Mouse (Mus musculus) cortical plate, adult 2 months (tissue): ENCODE results near the gene Orm2. TPM values are rescaled to one million over a fixed set of nuclear protein-coding genes. Genes with fewer than 3 reads are reported as not detected.

ENCODE experiments used
- H3K27ac ChIP-seq: fragments of 200-500 bp; 2 replicates; pipeline ENCODE4 v1.5.1; 2012; ENCODE audit warnings: low read length, control low read depth, inconsistent platforms; ENCODE audit not compliant: insufficient read depth
- H3K4me1 ChIP-seq: fragments of 200-500 bp; 2 replicates; pipeline ENCODE4 v1.6.1; 2011; ENCODE audit warnings: low read length; ENCODE audit not compliant: control insufficient read depth, insufficient read depth
- H3K4me3 ChIP-seq: fragments of 200-500 bp; 2 replicates; pipeline ENCODE4 v1.5.1; 2011; ENCODE audit warnings: mild to moderate bottlenecking, low read length, control low read depth; ENCODE audit not compliant: insufficient read depth
- CTCF ChIP-seq: fragments of 200-500 bp; IDR thresholded peaks from 2 replicates; pipeline ENCODE4 v1.5.1; 2011; ENCODE audit warnings: mild to moderate bottlenecking, control low read depth, low read length; ENCODE audit not compliant: insufficient read depth; ENCODE audit errors: extremely low read depth
- POLR2A ChIP-seq: fragments of 200-500 bp; IDR thresholded peaks from 2 replicates; pipeline ENCODE4 v1.6.1; 2011; ENCODE audit warnings: mild to moderate bottlenecking, low read length, control low read depth; ENCODE audit not compliant: insufficient read depth; ENCODE audit errors: extremely low read depth
- polyA plus RNA-seq: library from polyadenylated mRNA; depleted of rRNA; stranded (reverse); fragments of >200 nt; gene quantifications from 2 replicates; pipeline ENCODE4 v1.2.3, GENCODE M21; 2012

The Orm2 gene
- polyA plus RNA-seq, 1 experiment, result not detected

DNA sequence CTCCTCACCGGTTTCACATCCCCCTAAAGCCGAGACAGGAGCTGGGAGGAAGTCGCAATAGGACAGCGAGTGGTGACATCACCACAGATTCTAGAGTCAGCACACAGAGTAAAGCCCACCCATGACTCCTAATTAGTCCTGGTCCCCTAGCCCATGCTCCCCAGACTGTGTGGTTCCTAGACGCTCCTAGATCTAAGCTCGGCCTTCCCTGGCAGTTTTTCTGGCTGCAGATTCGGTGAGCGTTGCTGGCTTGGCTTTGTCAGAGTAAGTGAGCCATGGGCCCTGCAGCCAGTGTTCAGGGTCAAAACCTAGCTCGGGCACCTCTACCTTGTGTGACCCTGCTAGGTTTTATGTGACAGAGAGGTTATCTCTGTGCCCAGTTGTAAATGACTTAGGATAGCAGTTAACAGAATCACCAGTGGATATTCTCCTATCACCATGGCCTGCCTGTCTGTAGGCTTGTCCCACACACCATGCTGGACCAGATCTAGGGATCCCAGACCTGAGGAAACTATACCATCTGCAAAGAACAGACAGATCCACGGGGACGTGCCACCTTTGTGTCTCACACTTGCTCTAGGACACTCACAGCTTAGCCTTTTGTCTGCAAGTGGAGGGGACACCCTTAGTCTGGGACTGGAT is 27.8 kb downstream of the Orm2 start:
- H3K4me1 ChIP-seq, result no peaks in the 10 kb centered on the region
- H3K27ac ChIP-seq, result no peak overlapping the region
- no peak for TF ChIP-seq CTCF
- TF ChIP-seq POLR2A, result no peak
- H3K4me3 ChIP-seq, result no peak overlapping the region

DNA sequence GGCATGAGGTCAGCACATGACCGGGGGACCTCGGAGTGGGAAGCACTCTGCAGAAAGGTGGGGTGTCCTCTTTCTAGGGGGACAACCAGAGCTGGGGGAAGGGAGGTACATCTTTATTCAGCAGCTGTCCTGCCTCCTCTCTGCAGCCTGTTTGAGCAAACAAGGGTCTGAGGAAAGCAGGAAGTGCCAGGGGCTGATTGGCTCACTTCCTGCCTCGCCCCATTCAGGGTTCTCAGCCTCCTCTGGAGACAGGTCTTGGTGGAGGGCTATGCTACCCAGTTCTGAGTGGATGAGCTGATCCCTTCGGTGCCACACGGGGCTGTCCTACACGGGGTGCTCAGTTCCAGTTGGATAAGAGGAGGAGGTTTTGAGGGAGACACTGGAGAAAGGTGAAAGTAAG is 29.1 kb downstream of the Orm2 start:
- no peak overlapping the region for H3K4me3 ChIP-seq
- H3K27ac ChIP-seq, result no peak overlapping the region
- no peak for TF ChIP-seq CTCF
- TF ChIP-seq POLR2A, result no peak
- H3K4me1 ChIP-seq, result no peaks in the 10 kb centered on the region

DNA sequence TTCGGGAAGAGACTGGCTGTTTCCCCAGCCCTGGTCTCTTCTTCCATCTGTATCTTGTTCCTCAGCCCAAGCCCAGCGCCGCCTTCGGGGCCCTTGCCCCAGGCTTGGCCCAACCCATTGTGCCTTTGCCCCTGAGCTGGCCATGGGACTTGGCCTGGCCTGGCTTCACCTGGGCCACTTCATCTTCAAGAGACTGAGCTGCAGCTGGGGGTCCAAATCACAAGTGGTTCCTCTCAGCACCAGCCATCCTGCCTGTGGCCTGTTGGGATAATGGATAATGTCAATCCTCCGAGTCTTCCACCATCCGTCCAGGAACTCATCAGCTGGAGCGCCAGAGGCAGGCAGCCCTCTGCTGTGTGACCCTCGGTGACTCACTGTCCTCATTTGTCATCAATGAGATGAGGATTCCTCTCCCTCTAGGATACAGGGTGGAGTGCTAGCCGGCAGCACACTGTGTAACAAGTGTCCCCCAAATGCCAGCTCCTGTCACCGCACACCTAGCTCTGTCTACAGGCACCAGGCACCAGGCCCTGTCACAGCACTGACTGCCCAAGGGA is 35.8 kb downstream of the Orm2 start:
- Histone ChIP-seq H3K4me3 (no peak overlapping the region), H3K27ac (no peak overlapping the region), H3K4me1 (no peaks in the 10 kb centered on the region)
- TF ChIP-seq POLR2A (no peak), CTCF (no peak)

DNA sequence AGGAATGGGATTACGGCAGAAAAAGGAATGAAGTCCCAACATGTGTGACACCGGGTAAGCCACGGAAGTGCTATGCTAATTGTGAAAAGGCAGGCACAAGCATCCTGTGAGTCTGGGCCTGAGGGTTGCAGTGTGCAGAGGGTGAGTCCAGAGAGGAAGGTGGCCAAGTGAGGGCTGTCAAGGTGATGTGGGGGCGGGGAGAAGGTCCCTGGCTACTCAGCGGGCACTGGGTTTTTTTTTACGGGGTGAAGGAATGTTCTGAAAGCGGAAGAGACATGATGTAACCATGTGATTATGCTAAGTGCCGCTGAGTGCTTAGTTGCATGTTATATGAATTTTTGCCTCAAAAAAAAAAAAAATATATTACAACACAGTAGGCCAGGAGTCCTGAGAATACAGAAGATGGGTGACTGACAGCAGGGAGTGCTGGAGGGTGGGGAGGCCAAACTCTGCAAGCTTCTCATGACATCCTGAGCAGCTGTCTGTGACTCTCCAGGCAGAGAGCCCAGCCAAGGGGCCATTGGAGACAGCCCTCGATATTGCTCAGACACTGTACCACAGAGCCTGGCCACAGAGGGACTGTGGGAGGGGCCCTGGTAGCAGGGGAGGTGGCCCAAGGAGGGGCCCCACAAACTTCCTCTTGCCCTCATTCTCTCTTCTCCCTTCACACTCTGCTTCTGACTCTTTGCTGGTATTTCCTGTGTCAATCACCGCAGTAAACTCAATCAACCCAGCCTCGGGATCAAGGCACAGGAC is 36.8 kb downstream of the Orm2 start:
- no peaks in the 10 kb centered on the region for H3K4me1 ChIP-seq
- H3K4me3 ChIP-seq, result no peak overlapping the region
- no peak overlapping the region for H3K27ac ChIP-seq
- TF ChIP-seq CTCF (no peak), POLR2A (no peak)

DNA sequence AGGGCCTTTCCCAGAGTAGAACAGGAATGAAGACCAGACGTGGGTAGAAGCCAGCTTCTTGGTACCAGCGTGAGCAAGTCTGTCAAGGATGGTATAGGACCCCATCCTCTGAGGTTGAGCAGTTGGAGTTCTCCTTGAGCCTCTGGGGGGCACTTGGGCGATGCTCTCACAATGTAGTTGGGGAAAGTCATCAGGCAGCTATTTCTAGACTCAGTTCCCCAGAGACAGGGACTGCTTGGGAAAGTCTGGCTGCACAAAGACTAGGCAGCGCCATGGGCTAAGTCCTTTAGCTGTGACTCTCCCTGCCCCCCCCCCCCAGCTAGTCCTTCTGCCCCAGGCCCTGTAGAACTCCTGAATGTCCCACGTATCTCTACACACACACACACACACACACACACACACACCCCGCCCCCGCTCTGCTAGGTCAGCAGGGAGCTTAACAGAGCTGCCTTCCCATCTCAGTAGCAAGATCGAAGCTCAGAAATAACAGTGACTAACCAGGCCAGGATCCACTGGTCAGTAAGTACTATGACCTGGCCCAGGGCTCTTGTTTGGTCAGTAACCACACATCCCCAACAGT is 37.5 kb downstream of the Orm2 start:
- TF ChIP-seq POLR2A (no peak), CTCF (no peak)
- Histone ChIP-seq H3K27ac (no peak overlapping the region), H3K4me3 (no peak overlapping the region), H3K4me1 (no peaks in the 10 kb centered on the region)

DNA sequence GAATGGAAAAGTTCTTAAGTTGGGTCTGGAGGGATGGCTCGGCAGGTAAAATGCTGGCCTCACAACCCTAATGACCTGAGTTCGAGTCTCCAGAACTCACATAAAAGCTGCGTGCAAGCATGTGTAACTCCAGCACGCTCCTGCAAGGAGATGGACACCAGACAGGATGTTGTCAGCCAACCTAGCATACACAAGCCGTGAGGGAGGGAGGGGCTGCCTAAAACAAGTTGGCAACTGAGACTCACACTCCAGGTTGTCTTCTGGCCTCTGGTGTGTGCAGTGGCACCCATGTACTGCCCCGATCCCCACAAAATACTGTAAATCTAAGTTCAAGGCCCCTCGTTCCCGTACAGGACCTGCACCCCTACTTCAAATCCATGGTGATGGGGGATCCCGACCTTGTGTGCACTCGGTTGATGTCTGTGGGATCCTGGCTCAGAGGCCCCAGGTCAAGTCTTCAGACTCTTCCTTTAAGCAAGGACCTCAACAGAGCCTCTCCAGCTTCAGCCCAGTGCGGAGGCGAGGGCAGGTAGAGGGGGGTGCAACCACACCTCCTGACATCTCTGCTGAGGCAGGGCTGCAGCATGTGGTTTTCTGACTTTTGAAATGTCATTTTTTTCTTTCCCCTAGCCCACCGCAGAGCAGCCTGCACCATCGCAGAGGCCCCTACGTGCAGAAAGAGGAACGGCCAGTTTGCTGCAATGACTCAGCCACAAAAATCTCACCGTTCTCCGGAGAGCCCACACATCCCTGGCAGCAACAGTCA is 38.5 kb downstream of the Orm2 start:
- TF ChIP-seq CTCF, result no peak
- H3K4me3 ChIP-seq, result no peak overlapping the region
- no peak overlapping the region for H3K27ac ChIP-seq
- H3K4me1 ChIP-seq, result no peaks in the 10 kb centered on the region

DNA sequence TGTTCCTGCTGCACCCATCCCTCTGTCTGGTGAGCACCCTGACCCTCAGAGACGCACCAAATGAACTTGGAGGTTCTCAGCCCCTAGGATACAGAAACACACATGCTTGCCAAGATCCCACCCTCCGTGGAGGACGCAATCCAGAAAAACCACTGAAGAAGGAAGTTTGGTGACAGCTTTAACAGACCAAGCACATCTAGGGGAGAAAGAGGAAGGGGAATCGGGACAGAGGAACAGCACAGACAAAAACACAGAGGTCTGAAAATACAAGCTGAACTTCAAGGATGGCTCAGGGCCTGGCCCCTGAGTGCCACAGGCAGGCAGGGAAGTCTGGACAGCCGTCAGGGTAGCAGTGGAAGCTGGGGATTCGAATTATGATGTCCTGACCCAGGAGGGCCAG is 39.4 kb downstream of the Orm2 start:
- H3K27ac ChIP-seq, result no peak overlapping the region
- no peak overlapping the region for H3K4me3 ChIP-seq
- no peaks in the 10 kb centered on the region for H3K4me1 ChIP-seq
- TF ChIP-seq CTCF, result no peak
- TF ChIP-seq POLR2A, result no peak

DNA sequence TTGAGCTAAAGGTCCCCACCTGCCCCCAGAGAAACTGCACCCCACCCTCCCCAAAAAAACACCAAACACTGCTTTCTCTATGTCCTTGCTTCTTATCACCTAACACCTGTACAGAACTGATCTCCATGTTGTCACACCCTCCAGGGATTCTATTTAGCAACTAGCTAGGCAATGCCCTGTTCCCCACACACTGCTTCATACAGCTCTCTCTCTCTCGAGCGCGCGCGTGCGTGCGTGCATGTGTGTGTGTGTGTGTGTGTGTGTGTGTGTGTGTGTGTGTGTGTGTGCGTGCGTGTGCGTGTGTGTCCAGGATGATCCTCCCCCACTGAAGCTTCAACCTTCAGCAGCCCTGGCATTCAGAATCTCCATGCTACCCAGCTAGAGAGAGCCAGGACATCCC is 39.8 kb downstream of the Orm2 start:
- H3K4me3 ChIP-seq, result no peak overlapping the region; the same call in 1 of the 2 replicates
- TF ChIP-seq POLR2A, result no peak
- TF ChIP-seq CTCF, result no peak
- H3K4me1 ChIP-seq, result no peaks in the 10 kb centered on the region
- H3K27ac ChIP-seq, result no peak overlapping the region

DNA sequence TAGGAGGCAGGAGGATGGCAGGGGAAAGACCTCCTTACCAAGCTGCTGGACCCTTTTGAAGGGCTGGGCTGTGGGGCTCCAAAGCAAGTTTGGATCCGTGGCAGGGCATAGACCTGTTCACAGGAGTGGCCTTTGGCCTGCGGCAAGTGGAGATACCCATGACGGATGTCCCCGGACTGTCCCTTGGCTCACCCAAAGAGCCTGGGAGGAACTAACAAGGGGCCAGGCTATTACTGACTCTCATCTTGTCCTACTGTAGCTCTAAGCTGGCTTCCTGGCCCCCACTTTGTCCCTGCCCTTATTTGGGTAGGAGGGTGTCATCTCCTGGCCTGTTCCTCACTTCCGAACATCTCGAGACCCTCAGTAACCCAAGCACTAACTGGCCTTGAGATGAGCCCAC is 40.3 kb downstream of the Orm2 start:
- Histone ChIP-seq H3K4me3 (peak overlapping the region; percentile 25), H3K27ac (peak overlapping the region; percentile 90), H3K4me1 (no peaks in the 10 kb centered on the region)
- TF ChIP-seq CTCF, result no peak
- no peak for TF ChIP-seq POLR2A
